Mouse (Mus musculus): Measurements from ENCODE around the gene Slc41a3.

The Slc41a3 gene

GRCm38 (mm10) chr6:90598197-90598596 is 6.3 kb upstream of the Slc41a3 start:
- no peak for DNase-seq

- no peak for DNase-seq
Observed at GRCm38 (mm10) chr6:90600351-90600750, 4.2 kb upstream of the Slc41a3 start.

- DNase-seq: no peak
Observed at GRCm38 (mm10) chr6:90601736-90602135, 2.8 kb upstream of the Slc41a3 start.

GRCm38 (mm10) chr6:90602304-90602703 is 2.2 kb upstream of the Slc41a3 start:
- DNase-seq: no peak

DNA sequence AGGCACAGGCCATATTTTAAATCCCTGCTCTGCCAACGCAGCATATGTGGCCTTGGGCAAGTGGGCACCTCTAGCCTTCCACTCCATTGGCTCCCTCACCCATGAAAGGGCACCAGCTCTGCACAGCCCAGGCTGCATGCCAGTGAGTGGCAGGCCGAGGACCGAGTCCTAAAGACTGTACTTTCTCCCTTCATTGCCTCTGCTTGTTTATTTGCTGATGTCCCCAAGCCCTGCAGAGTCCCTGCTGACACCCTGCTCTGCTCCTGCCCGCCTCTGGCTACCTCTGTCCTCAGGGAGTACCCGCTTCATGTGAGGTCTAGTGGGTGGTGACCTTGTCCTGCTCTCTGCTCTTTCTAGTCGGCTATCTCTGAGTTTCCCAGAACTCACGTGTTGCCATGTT is 1.4 kb upstream of the Slc41a3 start:
- DNase-seq: peak; percentile 69 to 79

- no peak for DNase-seq
Observed at GRCm38 (mm10) chr6:90604130-90604529, 395 bp upstream of the Slc41a3 start.

DNA sequence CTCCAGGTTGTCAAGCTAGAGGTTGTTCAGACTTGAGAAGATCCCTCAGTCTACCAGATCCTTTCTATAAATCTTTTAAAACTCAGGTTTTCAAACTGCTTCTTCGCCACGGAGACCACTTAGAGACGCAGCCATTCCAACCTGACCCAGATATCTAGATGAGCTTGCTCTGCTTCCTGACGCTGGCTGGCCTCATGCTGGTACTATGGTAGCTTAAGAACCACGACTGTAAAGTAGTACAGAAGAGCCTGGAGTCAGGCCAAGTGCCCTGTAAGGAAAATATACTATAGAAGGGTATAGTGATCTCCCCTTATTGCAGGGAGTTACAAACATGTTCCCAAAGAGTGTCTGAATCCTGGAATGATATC is 757 bp downstream of the Slc41a3 start:
- peak in 1 of 2 experiments; percentile 40 for DNase-seq

DNA sequence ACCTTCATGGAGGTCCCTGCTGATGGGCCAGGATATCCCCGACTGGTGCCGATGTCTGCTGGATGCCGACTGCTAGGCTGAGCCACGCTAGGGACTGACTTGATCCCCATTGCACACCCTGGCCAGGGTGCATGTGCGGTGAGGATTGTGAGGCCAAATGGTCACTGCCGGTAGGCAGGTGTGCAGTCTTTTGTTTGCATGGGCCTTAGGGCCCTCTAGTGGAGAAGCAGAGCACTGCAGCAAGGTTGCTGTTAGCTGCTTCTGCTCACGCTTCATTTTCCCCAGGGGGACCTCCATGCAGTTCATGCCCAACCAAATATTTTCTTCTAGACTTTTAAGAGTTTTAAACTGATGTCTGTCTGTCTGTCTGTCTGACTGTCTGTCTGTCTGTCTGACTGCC is 2.0 kb downstream of the Slc41a3 start:
- peak; percentile 79 to 82 for DNase-seq

DNA sequence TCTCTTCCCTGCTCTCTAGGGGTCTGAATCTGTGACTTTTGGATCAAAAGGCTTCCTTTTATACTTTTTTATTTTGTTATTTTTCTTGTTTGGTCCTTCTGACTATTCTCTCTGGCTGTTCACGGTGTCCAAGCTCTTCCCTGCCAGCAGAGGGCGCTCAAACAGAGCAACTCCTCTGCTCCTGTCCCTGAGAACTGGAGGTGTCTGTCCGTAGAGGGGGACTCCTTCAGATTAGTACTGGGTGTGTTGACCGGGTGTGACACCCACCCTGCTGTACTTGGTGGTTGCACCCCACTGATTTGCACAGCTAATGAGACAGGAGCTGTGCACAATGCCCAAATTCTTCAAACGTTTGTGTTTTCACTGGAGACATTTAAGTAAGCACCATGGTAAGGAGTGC is 2.7 kb downstream of the Slc41a3 start:
- peak; percentile 79 to 80 for DNase-seq

DNA sequence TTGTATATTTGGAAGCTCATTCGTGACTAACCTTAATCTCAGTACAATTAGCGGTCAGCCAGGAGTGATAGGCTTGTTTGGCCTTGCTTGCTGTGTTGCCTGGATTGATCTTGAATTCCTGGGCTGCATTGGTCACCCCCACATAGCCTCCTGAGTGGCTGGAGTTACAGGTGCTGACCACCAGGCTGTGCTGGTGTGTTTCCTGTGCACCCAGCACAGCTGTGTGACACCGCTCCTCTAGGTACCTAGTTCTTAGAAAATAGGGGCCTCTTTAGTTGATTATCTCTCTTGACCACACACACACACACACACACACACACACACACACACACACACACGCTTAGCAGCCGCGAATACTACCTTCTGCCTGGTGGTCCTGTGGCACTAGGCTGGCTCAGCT is 3.7 kb downstream of the Slc41a3 start:
- no peak for DNase-seq

GRCm38 (mm10) chr6:90610248-90610647 is 5.7 kb downstream of the Slc41a3 start:
- no peak for DNase-seq

GRCm38 (mm10) chr6:90613277-90613676 is 8.8 kb downstream of the Slc41a3 start:
- no peak for DNase-seq

DNA sequence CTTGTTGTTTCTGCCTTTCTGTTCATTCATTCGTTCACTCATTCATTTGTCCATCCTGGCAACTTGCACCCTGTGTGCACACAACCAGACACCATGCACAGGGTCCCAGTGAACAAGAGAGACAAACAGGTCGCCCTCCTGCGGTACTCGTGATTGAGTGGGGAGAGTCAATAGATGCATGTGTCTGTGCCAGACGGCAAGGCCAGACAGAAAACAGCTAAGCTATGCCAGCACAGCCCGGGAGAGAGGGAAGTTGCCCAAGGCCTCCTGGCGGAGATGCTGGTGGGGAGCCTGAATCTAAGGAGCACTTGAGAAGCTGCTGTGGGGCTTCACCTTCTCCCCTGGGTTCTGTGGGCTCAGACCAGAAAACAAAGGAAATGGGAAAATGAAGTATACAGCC is 10.8 kb downstream of the Slc41a3 start:
- DNase-seq: peak; percentile 40 to 53

- DNase-seq: no peak
Observed at GRCm38 (mm10) chr6:90615991-90616390, 11.5 kb downstream of the Slc41a3 start.

GRCm38 (mm10) chr6:90616481-90616880 is 12.0 kb downstream of the Slc41a3 start:
- DNase-seq: no peak

GRCm38 (mm10) chr6:90618274-90618673 is 13.7 kb downstream of the Slc41a3 start:
- DNase-seq: no peak

DNA sequence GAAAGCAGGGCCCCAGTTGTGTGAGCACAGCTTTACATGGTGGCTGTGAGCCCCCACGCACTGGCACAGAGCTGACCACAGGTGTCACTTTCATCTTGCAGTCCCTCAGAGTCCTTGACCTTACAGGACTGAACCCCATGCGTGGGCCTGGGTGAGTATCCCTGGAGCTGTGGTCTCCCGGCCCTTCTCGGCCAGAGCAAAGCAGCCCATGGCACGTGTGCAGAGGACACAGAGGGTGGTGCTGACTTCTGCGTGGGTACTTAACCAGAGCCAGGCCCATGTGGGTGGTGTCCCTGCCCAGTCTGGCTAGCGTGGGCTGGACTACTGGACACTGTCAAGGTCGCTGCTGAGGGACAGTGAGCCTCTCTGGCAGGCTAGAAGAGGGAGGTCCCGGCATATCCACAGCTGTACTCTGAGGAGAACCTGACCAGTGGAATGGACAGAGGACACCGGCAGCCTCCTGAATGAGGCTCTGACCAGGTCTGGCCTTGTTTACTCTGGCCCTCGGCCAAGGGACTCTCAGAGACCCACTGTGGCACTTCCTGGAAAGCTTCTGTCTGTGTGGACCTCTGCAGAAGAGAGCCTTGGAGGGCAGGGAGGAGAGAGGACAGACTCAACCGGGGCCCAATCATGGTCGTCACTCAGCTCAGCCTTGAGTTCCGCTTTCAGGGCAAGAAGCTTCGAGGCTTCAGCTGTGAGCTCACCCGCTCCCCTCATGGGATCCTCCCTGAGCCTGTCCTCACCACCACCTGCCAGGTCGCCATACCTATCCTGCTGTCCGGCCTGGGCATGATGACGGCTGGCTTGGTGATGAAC is 14.5 kb downstream of the Slc41a3 start:
- DNase-seq: no peak

- no peak for DNase-seq
Observed at GRCm38 (mm10) chr6:90619936-90620335, 15.4 kb downstream of the Slc41a3 start.

DNA sequence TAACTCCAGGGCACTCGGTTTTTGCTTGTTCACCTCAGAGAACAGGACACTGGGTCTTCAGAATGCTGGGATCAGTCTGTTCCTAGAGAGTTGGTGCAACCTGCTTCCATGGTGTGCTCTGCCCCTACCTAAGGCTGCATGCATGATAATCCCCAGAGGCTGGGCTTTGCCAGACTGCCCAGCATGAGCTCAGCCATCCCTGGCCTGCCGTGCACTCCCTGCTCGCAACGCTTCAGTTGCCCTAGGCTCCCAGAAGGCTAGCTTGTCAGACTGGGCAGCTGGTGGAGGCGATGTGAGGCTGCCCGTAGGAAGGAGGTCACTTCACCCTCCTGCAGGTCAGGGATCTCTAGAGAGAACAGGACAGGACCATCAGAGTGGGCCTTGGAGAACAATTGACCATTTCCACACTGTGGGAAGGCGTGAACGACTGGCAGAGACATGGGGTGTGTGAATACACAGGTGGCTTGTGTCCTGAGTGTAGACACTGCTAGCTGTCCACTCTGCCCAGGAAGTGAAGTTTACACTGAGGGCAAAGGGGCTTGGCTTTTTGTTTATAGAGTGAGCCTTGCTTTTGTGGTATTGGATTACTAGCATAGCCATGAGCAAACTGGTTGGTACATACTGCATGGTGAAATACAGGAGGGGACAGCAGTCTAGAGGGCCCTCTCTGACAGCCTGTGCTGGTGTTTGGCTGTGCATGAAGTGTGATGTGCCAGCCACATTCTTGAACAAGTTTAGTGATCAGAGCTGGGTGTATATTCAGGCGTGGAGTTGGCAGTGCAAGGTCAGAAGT is 16.5 kb downstream of the Slc41a3 start:
- DNase-seq: no peak

GRCm38 (mm10) chr6:90621584-90621890 is 17.0 kb downstream of the Slc41a3 start:
- DNase-seq: no peak

DNA sequence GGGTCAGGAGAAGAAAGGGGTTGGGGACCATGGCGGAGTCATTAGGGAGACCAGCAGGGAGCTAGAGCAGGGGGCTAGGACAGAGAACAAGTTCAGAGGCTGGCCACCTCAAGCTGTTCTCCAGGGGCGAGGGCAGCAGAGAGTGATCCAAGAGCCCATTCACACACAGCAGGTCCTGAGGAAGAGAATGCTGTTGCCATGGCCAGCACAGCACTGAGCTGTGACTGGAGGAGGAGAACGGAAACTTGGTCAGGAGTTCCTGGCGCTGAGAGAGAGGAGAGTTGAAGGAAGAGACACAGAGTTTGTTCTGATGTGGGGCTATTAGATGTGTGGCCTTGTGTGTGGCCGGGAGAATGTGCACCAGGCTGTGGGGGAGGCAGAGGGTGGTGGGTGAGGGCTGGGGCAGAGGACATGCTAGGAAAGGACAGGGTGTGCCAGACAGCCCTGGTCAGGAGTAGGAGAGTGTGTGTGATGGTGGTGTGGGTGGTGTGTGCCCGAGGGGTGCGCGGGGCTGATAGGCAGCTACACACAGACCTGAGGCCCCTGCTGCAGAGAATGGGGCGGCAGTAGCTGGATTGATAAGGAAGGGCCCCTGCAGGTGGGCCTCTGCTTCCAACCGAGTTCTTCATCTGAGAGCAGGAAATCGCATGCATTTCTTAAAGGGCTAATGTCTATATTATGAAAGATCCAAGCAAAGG is 18.4 kb downstream of the Slc41a3 start:
- DNase-seq: no peak

DNA sequence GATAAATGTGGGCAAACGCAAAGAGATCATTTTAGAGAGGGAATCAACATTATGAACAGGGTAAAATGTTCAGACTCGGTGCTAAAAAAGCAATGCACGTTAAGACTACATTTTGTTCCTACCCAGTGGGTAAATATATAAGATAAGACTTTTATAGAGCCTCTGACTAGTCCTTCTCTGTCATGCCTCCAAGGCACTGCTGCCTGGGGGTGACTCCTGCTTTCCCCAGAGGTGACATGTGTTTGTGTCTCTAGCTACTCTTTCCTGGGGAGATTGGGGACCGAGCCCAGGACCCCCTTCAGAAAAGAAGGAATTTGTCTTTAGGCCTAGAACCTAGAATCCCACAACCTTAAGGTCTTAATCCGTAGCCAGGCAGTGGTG is 18.9 kb downstream of the Slc41a3 start:
- DNase-seq: no peak

DNA sequence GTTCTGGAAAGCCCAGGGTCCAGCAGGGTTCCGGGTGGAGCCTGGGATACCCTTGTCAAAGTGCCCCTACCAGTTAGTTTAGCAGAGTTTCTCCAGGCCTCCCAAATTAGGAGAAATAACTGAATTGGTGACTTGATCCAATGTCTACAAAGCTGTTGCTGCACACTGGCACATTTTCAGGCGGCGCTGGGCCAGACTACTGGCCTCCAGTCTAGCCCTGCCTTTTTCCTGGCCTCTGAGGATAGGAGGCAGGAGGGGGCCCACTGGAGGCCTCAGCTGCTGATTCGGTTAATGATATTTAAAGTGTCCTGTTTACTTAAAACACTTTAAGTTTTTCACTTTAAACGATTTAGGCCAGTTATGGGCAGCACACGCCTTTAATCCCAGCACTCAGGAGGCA is 19.7 kb downstream of the Slc41a3 start:
- peak; percentile 58 to 70 for DNase-seq

GRCm38 (mm10) chr6:90624733-90625132 is 20.2 kb downstream of the Slc41a3 start:
- no peak for DNase-seq
